ENCODE assay signal across 8 mouse cellular contexts in genomic region chr9:62345633-62346387, GRCm38 (mm10). TPM values are rescaled to one million over a fixed set of nuclear protein-coding genes. Genes with fewer than 3 reads are reported as not detected.
DNase-seq lines count a peak whose midpoint lies in the region; ATAC-seq lines count a peak whose summit lies in the region.

No protein-coding gene starts in this region.

- H3K4me3 ChIP-seq in lung, embryonic 16.5 days (ENCODE audit: low read length): peak overlapping the region; percentile 79; the same call in 1 of the 2 replicates
- H3K4me3 ChIP-seq in forebrain, embryonic 14.5 days (ENCODE audit: low read depth, low read length): peak overlapping the region; percentile 88
- H3K4me3 ChIP-seq in limb, embryonic 11.5 days (ENCODE audit: low read depth, low read length): peak overlapping the region; percentile 92
- peak overlapping the region; percentile 89; the same call in 1 of the 2 replicates for H3K4me3 ChIP-seq in stomach, embryonic 15.5 days (replicated peaks)

- no peak for ATAC-seq in lung, embryonic 16.5 days (ENCODE audit: low read depth)
- no peak for ATAC-seq in forebrain, embryonic 14.5 days
- ATAC-seq in limb, embryonic 11.5 days (ENCODE audit: insufficient number of reproducible peaks, low FRiP score, low TSS enrichment, low read depth): no peak
- ATAC-seq in stomach, embryonic 15.5 days (ENCODE audit: insufficient read depth, low FRiP score, low read depth): no peak

- H3K9ac ChIP-seq in lung, embryonic 16.5 days (ENCODE audit: low read length): peak overlapping the region; percentile 100
- peak overlapping the region; percentile 99 for H3K9ac ChIP-seq in forebrain, embryonic 14.5 days (ENCODE audit: low read length)
- H3K9ac ChIP-seq in limb, embryonic 11.5 days (ENCODE audit: low read length): no peak overlapping the region
- no peak overlapping the region for H3K9ac ChIP-seq in stomach, embryonic 15.5 days

- 52% methylated on average over 9 of the region's 9 CpGs for WGBS in lung, embryonic 16.5 days
- 36% methylated on average over 9 of the region's 9 CpGs for WGBS in forebrain, embryonic 14.5 days
- WGBS in limb, embryonic 11.5 days: 67% methylated on average over 9 of the region's 9 CpGs
- WGBS in stomach, embryonic 15.5 days: 52% methylated on average over 9 of the region's 9 CpGs

- no peak for DNase-seq in lung, postnatal 14 days
- DNase-seq in forebrain, embryonic 14.5 days (ENCODE audit: low spot score): no peak
- DNase-seq in limb, embryonic 11.5 days (ENCODE audit: low spot score): no peak
- no peak for DNase-seq in frontal cortex, postnatal 14 days (ENCODE audit: low spot score in 2 of 2)
- DNase-seq in right cerebral cortex, postnatal 36 days (ENCODE audit: low spot score in 2 of 2): no peak
- DNase-seq in left cerebral cortex, postnatal 25 days (ENCODE audit: low spot score in 2 of 2): no peak

- intact Hi-C loops in left cerebral cortex, postnatal 25 days (cut with DNase I): no loop called here

- H3K27me3 ChIP-seq in lung, embryonic 16.5 days (ENCODE audit: control insufficient read depth, insufficient read depth, low read depth, low read length): no peaks in the 10 kb centered on the region
- no peaks in the 10 kb centered on the region for H3K27me3 ChIP-seq in forebrain, embryonic 14.5 days (replicated peaks; ENCODE audit: control insufficient read depth, insufficient read depth, low read length)
- H3K27me3 ChIP-seq in limb, embryonic 11.5 days (ENCODE audit: control insufficient read depth, insufficient read depth, low read length): no peaks in the 10 kb centered on the region
- no peaks in the 10 kb centered on the region for H3K27me3 ChIP-seq in stomach, embryonic 15.5 days (replicated peaks)

- no peaks in the 10 kb centered on the region for H3K36me3 ChIP-seq in lung, embryonic 16.5 days (ENCODE audit: control insufficient read depth, insufficient read depth, low read length)
- H3K36me3 ChIP-seq in forebrain, embryonic 14.5 days (ENCODE audit: control insufficient read depth, insufficient read depth, low read length): 0 out of 2 replicates have a peak, but pooled peaks cover 4% of the 10 kb centered on the region
- no peaks in the 10 kb centered on the region for H3K36me3 ChIP-seq in limb, embryonic 11.5 days (ENCODE audit: control insufficient read depth, insufficient read depth, low read length)
- H3K36me3 ChIP-seq in stomach, embryonic 15.5 days: no peaks in the 10 kb centered on the region

- no peak overlapping the region; the same call in 1 of the 2 replicates for H3K27ac ChIP-seq in lung, embryonic 16.5 days (ENCODE audit: low read length)
- no peak overlapping the region for H3K27ac ChIP-seq in forebrain, embryonic 14.5 days (ENCODE audit: low read depth, low read length)
- H3K27ac ChIP-seq in limb, embryonic 11.5 days (replicated peaks; ENCODE audit: low read depth, low read length): no peak overlapping the region
- peak overlapping the region; percentile 99; the same call in 1 of the 2 replicates for H3K27ac ChIP-seq in stomach, embryonic 15.5 days

- peak overlapping the region; percentile 76 for H3K4me2 ChIP-seq in lung, embryonic 16.5 days (ENCODE audit: low read depth, low read length)
- peak overlapping the region; percentile 66 for H3K4me2 ChIP-seq in forebrain, embryonic 14.5 days (ENCODE audit: low read length)
- H3K4me2 ChIP-seq in limb, embryonic 11.5 days (ENCODE audit: low read depth, severe bottlenecking): peak overlapping the region; percentile 62; the same call in 1 of the 2 replicates
- peak overlapping the region; percentile 84 for H3K4me2 ChIP-seq in stomach, embryonic 15.5 days

- H3K9me3 ChIP-seq in lung, embryonic 16.5 days (ENCODE audit: control insufficient read depth, low read length): no peaks in the 10 kb centered on the region
- no peaks in the 10 kb centered on the region for H3K9me3 ChIP-seq in forebrain, embryonic 14.5 days (replicated peaks; ENCODE audit: control insufficient read depth, low read length)
- H3K9me3 ChIP-seq in limb, embryonic 11.5 days (ENCODE audit: control insufficient read depth, low read length): no peaks in the 10 kb centered on the region
- no peaks in the 10 kb centered on the region for H3K9me3 ChIP-seq in stomach, embryonic 15.5 days

- peaks cover 38% of the 10 kb centered on the region for H3K4me1 ChIP-seq in lung, embryonic 16.5 days (replicated peaks; ENCODE audit: control insufficient read depth, insufficient read depth, low read length)
- peaks cover 28% of the 10 kb centered on the region for H3K4me1 ChIP-seq in forebrain, embryonic 14.5 days (ENCODE audit: control insufficient read depth, insufficient read depth, low read length)
- H3K4me1 ChIP-seq in limb, embryonic 11.5 days (ENCODE audit: control insufficient read depth, insufficient read depth, low read length): peaks cover 33% of the 10 kb centered on the region
- peaks cover 35% of the 10 kb centered on the region for H3K4me1 ChIP-seq in stomach, embryonic 15.5 days

RNA-seq across cellular contexts. Expression of gene Anp32a, which starts 4.7 kb away (rescaled TPM):
- 195 and 205 TPM in 2 replicates for polyA plus RNA-seq in lung, embryonic 16.5 days (2015; fragmentation: Nextera tagmentation; extraction: Ambion mirVana)
- polyA plus RNA-seq in forebrain, embryonic 14.5 days (2014; fragmentation: Nextera tagmentation; extraction: Ambion mirVana): 115 and 118 TPM in 2 replicates
- 209 and 223 TPM in 2 replicates for polyA plus RNA-seq in limb, embryonic 11.5 days (2014; fragmentation: Nextera tagmentation; extraction: Ambion mirVana)
- polyA plus RNA-seq in stomach, embryonic 15.5 days (2015; fragmentation: Nextera tagmentation; extraction: Ambion mirVana): 163 and 179 TPM in 2 replicates
- 100 to 1,000 TPM; 270 to 271 TPM for total RNA-seq in left cerebral cortex, postnatal 25 days (2021)

Comparison
In these comparisons a context has a peak if more than half of its experiments do, and no peak if none do; other contexts are left out.
1. H3K9ac ChIP-seq: peak in lung, embryonic 16.5 days (single experiment) and forebrain, embryonic 14.5 days (single experiment); none in limb, embryonic 11.5 days (single experiment) and stomach, embryonic 15.5 days (single experiment).
2. Peak in every context shown above with its lines, with median percentiles within 50 percentile points of each other: H3K4me2 ChIP-seq and H3K4me3 ChIP-seq.